Mouse (Mus musculus) heart, embryonic 10.5 days (tissue): ENCODE data around the gene Stox2. TPM values are rescaled to one million over a fixed set of nuclear protein-coding genes. Genes with fewer than 3 reads are reported as not detected.
A peak's percentile ranks its signal among the peaks of the same experiment; 100 is the strongest.

ENCODE experiments used
- DNase-seq: peaks from one replicate; pipeline ENCODE4 v3.0.0-alpha.2; 2017; ENCODE audit warnings: low spot score
- H3K27ac ChIP-seq: fragments of 300-500 bp; sonication (generic); 2 replicates; pipeline ENCODE4 v1.5.1; 2016; ENCODE audit warnings: mild to moderate bottlenecking
- H3K27me3 ChIP-seq: fragments of 300-500 bp; sonication (generic); 2 replicates; pipeline ENCODE4 v1.6.1; 2016; ENCODE audit warnings: mild to moderate bottlenecking; ENCODE audit not compliant: poor library complexity, insufficient read depth, severe bottlenecking
- H3K36me3 ChIP-seq: fragments of 300-500 bp; sonication (generic); 2 replicates; pipeline ENCODE4 v1.6.1; 2016; ENCODE audit warnings: mild to moderate bottlenecking, moderate library complexity
- H3K4me1 ChIP-seq: fragments of 300-500 bp; sonication (generic); 2 replicates; pipeline ENCODE4 v1.6.1; 2016; ENCODE audit warnings: mild to moderate bottlenecking
- H3K4me3 ChIP-seq: fragments of 300-500 bp; sonication (generic); 2 replicates; pipeline ENCODE4 v1.5.1; 2016; ENCODE audit warnings: mild to moderate bottlenecking, moderate library complexity
- H3K9me3 ChIP-seq: fragments of 300-500 bp; sonication (generic); 2 replicates; pipeline ENCODE4 v1.6.1; 2016; ENCODE audit warnings: mild to moderate bottlenecking, moderate library complexity
- WGBS: fragments of 180-500 bp; shearing (Covaris S2); methylation state at CpG from one replicate; pipeline ENCODE4 v1.1.7; 2016; 5-methylcytosine and 5-hydroxymethylcytosine counted together
- polyA plus RNA-seq: library from polyadenylated mRNA; unstranded; fragments of >200 nt; fragmentation: Nextera tagmentation; extraction: Ambion mirVana; gene quantifications from 2 replicates; pipeline ENCODE4 v1.2.1, GENCODE M21; 2016

Gene Stox2
- polyA plus RNA-seq, 1 experiment from 2014 or later, result 7.5 TPM

DNA sequence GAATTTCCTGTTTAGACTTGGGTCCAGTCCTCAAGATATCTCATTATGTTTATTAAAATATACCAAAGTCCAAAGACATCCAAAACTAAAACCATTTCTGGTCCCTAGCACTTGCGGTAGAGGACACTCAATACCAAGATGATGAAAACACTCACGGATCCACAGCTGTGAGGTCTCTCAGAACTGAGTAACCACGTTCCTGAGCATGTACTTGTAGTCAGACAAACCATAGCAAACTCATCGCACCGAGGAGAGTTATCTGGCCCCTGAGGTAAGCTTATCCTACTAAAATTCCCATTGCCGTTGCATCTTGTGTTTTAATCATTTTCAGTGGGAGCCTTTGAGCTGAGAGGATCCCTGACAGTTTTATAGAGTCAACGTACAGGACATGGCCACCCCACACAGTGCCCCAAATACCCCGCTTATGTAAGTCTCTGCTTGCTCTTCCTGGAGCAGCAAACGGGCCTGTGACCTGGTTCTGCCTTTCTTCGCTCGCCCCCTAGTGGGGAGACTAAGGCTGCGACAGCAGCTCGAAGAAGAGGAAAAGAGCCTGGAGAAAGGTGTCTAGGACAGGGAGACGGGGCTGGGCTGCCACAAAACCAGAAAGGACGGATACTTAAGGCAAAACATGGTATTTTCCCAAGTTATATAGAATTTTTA is 75.6 kb downstream of the Stox2 start:
- 32% methylated on average over 15 of the region's 15 CpGs for WGBS
- no peak overlapping the region for H3K4me3 ChIP-seq
- H3K9me3 ChIP-seq, result no peaks in the 10 kb centered on the region; the same call in 1 of the 2 replicates
- no peaks in the 10 kb centered on the region for H3K36me3 ChIP-seq
- H3K4me1 ChIP-seq, result 0 out of 2 replicates have a peak, but pooled peaks cover 6% of the 10 kb centered on the region
- DNase-seq, result peak; percentile 84
- H3K27me3 ChIP-seq, result peaks cover 31% of the 10 kb centered on the region
- no peak overlapping the region for H3K27ac ChIP-seq

DNA sequence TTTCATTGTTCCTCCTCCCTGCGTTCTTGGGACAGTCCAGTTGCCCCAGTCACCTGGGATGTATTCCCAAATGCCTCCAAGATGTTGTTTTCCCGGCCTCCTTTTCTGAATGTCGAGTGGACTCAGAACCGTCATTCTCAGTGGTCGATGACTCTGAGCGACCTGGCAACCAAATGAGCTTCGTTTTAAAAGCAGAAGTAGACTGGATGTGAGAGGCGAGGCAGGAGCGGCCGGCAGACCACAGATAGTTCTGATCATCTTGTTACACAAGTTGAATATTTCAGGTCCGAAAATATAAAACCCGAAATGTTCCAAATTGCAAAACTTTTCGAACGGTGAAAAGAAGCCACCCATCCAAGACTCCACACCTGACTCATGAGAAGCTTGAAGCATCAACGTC is 76.2 kb downstream of the Stox2 start:
- H3K4me1 ChIP-seq, result 0 out of 2 replicates have a peak, but pooled peaks cover 6% of the 10 kb centered on the region
- no peak for DNase-seq
- H3K4me3 ChIP-seq, result no peak overlapping the region
- no peaks in the 10 kb centered on the region for H3K36me3 ChIP-seq
- H3K27ac ChIP-seq, result no peak overlapping the region
- H3K27me3 ChIP-seq, result peaks cover 37% of the 10 kb centered on the region
- 89% methylated on average over 15 of the region's 15 CpGs for whole genome bisulfite sequencing
- no peaks in the 10 kb centered on the region; the same call in 1 of the 2 replicates for H3K9me3 ChIP-seq

- peaks cover 10% of the 10 kb centered on the region for H3K4me1 ChIP-seq
- no peaks in the 10 kb centered on the region for H3K36me3 ChIP-seq
- peaks cover 42% of the 10 kb centered on the region for H3K27me3 ChIP-seq
- no peak overlapping the region for H3K4me3 ChIP-seq
- WGBS, result 80% methylated on average over 16 of the region's 16 CpGs
- no peaks in the 10 kb centered on the region; the same call in 1 of the 2 replicates for H3K9me3 ChIP-seq
- DNase-seq, result no peak
- no peak overlapping the region for H3K27ac ChIP-seq
Observed at GRCm38 (mm10) chr8:47369044-47369769, 77.0 kb downstream of the Stox2 start.

DNA sequence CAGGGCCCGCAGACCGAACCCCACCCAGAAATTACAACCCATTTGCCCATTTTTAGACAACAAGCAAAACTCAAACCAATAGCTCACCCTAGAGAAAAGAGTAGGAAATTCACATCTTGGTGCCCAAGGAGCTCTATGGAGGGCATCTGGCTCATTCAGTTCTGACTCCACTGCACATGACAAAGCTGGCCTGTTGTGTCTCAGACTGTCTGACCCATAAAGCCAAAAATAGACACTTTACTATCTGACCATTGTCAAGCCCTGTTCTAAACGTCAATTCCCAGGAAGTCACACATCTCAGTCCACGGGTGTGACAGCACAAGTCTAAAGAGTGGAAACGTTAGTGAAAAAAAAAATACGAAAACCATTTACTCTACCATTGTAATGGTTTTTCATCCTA is 79.1 kb downstream of the Stox2 start:
- peaks cover 47% of the 10 kb centered on the region for H3K27me3 ChIP-seq
- peaks cover 32% of the 10 kb centered on the region for H3K4me1 ChIP-seq
- H3K27ac ChIP-seq, result no peak overlapping the region
- no peaks in the 10 kb centered on the region; the same call in 1 of the 2 replicates for H3K9me3 ChIP-seq
- 45% methylated on average over 6 of the region's 6 CpGs for WGBS
- DNase-seq, result no peak
- H3K4me3 ChIP-seq, result no peak overlapping the region
- H3K36me3 ChIP-seq, result no peaks in the 10 kb centered on the region

GRCm38 (mm10) chr8:47363271-47363670 is 82.9 kb downstream of the Stox2 start:
- H3K36me3 ChIP-seq, result no peaks in the 10 kb centered on the region
- WGBS, result 2% methylated on average over 8 of the region's 8 CpGs
- no peaks in the 10 kb centered on the region; the same call in 1 of the 2 replicates for H3K9me3 ChIP-seq
- H3K27me3 ChIP-seq, result peaks cover 44% of the 10 kb centered on the region
- peak; percentile 95 for DNase-seq
- peaks cover 33% of the 10 kb centered on the region for H3K4me1 ChIP-seq
- no peak overlapping the region for H3K27ac ChIP-seq
- H3K4me3 ChIP-seq, result no peak overlapping the region

DNA sequence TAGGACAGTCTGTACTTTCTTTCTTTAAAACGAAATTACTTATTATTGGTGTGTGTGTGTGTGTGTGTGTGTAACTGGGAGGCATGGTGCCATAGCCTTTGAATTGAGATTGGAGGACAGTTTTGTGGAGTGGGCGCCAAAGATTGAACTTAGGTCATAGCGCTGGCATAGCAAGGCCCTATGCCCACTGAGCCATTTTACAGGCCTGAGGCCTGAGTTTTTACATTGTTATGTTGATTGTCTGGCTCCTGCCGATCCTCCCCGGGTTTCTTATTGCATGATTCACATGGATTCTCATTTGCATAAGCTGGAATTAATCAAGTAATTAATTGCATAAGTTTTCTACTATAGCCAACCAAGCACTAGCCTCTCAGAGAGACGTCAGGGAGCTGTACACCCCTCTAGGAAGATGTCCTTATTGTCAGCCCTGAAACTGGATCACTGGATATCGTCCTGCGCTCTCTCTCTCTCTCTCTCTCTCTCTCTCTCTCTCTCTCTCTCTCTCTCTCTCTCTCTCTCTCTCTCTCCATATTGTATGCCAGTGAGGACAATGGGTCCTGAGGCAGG is 90.7 kb downstream of the Stox2 start:
- H3K27me3 ChIP-seq, result peaks cover 36% of the 10 kb centered on the region
- WGBS, result 86% methylated on average over 8 of the region's 8 CpGs
- no peaks in the 10 kb centered on the region for H3K9me3 ChIP-seq
- no peak overlapping the region for H3K27ac ChIP-seq
- no peak overlapping the region for H3K4me3 ChIP-seq
- DNase-seq, result no peak
- peaks cover 9% of the 10 kb centered on the region; the same call in 1 of the 2 replicates for H3K4me1 ChIP-seq
- H3K36me3 ChIP-seq, result no peaks in the 10 kb centered on the region

- peaks cover 9% of the 10 kb centered on the region; the same call in 1 of the 2 replicates for H3K4me1 ChIP-seq
- peaks cover 39% of the 10 kb centered on the region for H3K27me3 ChIP-seq
- no peaks in the 10 kb centered on the region for H3K9me3 ChIP-seq
- no peaks in the 10 kb centered on the region for H3K36me3 ChIP-seq
- no peak overlapping the region for H3K27ac ChIP-seq
- H3K4me3 ChIP-seq, result no peak overlapping the region
- no peak for DNase-seq
- 83% methylated on average over 12 of the region's 12 CpGs for WGBS
Observed at GRCm38 (mm10) chr8:47354523-47355168, 91.5 kb downstream of the Stox2 start.

- H3K27me3 ChIP-seq, result peaks cover 53% of the 10 kb centered on the region
- peaks cover 26% of the 10 kb centered on the region; the same call in 1 of the 2 replicates for H3K4me1 ChIP-seq
- no peaks in the 10 kb centered on the region for H3K36me3 ChIP-seq
- no peak overlapping the region for H3K27ac ChIP-seq
- H3K9me3 ChIP-seq, result no peaks in the 10 kb centered on the region
- H3K4me3 ChIP-seq, result peak overlapping the region; percentile 27; the same call in 1 of the 2 replicates
- 44% methylated on average over 21 of the region's 21 CpGs for WGBS
- no peak for DNase-seq
Observed at GRCm38 (mm10) chr8:47351914-47352701, 94.1 kb downstream of the Stox2 start.

DNA sequence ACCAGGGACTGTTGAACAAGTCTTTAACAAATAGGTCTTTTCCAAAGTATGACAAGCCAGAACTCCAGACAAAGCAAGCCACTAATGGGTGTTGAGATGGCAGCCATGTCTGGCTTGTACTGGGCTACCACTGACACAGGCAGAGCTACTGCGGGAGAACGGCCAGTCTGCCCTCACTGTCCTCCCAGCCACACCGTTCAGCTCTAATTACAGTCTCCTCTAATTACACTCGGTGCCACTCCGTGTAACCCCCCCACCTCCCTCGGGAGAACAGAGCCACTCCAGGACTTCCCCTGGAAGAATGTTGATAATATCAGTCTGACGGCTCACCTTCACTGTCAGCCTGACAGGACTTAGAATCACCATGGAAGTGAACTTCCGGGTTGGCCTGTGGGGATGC is 97.1 kb downstream of the Stox2 start:
- H3K9me3 ChIP-seq, result no peaks in the 10 kb centered on the region
- H3K4me1 ChIP-seq, result peaks cover 29% of the 10 kb centered on the region; the same call in 1 of the 2 replicates
- WGBS, result 37% methylated on average over 8 of the region's 8 CpGs
- H3K27me3 ChIP-seq, result peaks cover 35% of the 10 kb centered on the region
- H3K36me3 ChIP-seq, result no peaks in the 10 kb centered on the region
- H3K27ac ChIP-seq, result peak overlapping the region; percentile 36; the same call in 1 of the 2 replicates
- no peak overlapping the region for H3K4me3 ChIP-seq
- DNase-seq, result no peak

DNA sequence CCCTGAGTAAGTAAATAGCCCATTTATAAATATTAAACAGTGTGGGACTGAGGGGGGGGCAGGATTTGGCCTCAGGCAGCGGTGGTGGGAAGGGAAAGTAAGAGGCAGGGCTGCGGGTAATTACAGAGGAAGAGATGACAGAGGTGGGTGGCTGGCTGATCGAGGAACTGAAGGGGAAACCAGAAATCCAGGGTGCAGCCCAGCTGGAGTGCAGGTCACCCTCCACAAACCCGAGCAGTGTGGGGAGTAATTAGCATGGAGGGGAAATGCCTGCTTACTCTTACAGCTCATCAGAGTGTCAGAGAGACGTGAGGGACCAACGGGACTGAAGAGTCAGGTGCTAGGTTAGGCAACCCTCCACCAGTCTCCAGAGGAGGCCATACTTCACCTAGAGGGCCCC is 98.4 kb downstream of the Stox2 start:
- Histone ChIP-seq H3K27ac (peak overlapping the region; percentile 52; the same call in 1 of the 2 replicates), H3K27me3 (peaks cover 25% of the 10 kb centered on the region), H3K36me3 (no peaks in the 10 kb centered on the region), H3K4me1 (peaks cover 29% of the 10 kb centered on the region; the same call in 1 of the 2 replicates), H3K4me3 (no peak overlapping the region), H3K9me3 (no peaks in the 10 kb centered on the region)
- WGBS, result 58% methylated on average over 6 of the region's 6 CpGs
- no peak for DNase-seq

DNA sequence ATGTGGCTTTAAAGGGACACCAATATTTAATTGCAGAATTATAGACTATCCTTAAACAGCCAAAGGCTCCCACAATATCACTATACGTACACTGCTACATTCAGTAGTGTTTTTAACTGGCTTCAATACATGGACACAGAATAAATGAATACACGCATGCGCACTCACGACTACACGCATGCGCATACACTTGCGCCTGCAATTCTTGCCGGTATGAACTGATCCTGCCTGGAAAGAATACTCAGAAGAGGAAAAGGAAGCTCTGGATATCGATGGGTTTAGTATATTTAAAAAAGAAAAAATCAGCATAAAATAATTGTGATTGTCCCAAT is 100.4 kb downstream of the Stox2 start:
- H3K4me3 ChIP-seq, result no peak overlapping the region
- no peak overlapping the region for H3K27ac ChIP-seq
- DNase-seq, result no peak
- H3K36me3 ChIP-seq, result no peaks in the 10 kb centered on the region
- peaks cover 25% of the 10 kb centered on the region for H3K27me3 ChIP-seq
- WGBS, result 90% methylated on average over 9 of the region's 9 CpGs
- peaks cover 21% of the 10 kb centered on the region; the same call in 1 of the 2 replicates for H3K4me1 ChIP-seq
- no peaks in the 10 kb centered on the region for H3K9me3 ChIP-seq

DNA sequence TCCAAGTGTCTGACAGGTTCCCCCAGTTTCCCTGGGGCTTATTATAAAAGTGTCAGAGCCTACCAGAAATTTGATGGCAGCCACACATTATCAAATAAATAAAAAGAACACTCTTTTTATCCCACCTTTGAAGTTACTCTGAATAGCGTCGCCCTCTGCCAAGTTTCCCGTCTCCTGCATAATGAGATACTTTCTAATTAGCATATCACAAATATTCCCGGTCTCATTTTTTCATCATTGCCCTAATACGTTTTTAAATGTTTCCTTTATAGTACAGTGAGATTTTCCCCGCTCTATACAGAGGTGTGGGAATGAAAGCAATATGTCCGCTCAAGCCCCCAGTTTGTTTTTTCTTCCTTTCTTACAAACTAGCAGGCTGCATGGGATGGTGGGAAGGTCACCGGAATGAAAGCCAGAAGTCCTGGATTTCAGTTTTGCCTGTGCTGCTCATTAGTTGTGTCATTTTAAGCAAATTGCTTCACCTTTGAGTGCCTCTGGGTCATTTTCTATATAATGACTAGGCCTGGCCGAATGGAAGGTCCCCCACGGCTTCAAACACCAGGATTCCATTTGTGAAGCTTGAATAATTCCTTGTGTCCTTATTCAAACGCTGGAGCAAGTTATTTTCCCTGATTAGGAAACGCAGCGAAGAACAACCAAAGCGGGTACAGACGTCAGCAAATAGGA is 100.9 kb downstream of the Stox2 start:
- no peaks in the 10 kb centered on the region for H3K36me3 ChIP-seq
- DNase-seq, result no peak
- no peak overlapping the region for H3K27ac ChIP-seq
- H3K4me1 ChIP-seq, result peaks cover 21% of the 10 kb centered on the region; the same call in 1 of the 2 replicates
- WGBS, result 66% methylated on average over 15 of the region's 15 CpGs
- H3K9me3 ChIP-seq, result no peaks in the 10 kb centered on the region
- peaks cover 24% of the 10 kb centered on the region for H3K27me3 ChIP-seq
- H3K4me3 ChIP-seq, result no peak overlapping the region
